Comparison of ENCODE assay signal across 8 mouse cellular contexts in genomic region chr10:128817033-128817432, GRCm38 (mm10). TPM values are rescaled to one million over a fixed set of nuclear protein-coding genes. Genes with fewer than 3 reads are reported as not detected.
DNase-seq lines count a peak whose midpoint lies in the region; ATAC-seq and TF ChIP-seq lines count a peak whose summit lies in the region.

TSS of gene Sarnp (plus strand) at chr10:128817333.

- no peaks in the 10 kb centered on the region for H3K4me1 ChIP-seq in testis, adult 2 months (ENCODE audit: control insufficient read depth, insufficient read depth, low read length)
- H3K4me1 ChIP-seq in forebrain, embryonic 11.5 days (replicated peaks; ENCODE audit: control insufficient read depth, insufficient read depth, low read length) = no peaks in the 10 kb centered on the region
- peaks cover 4% of the 10 kb centered on the region; the same call in 1 of the 2 replicates for H3K4me1 ChIP-seq in limb, embryonic 14.5 days (ENCODE audit: control insufficient read depth, insufficient read depth, low read length)
- H3K4me1 ChIP-seq in stomach, embryonic 16.5 days (ENCODE audit: control insufficient read depth, insufficient read depth, low read length) = peaks cover 4% of the 10 kb centered on the region; the same call in 1 of the 2 replicates

- no peak for TF ChIP-seq CTCF in testis, adult 2 months (IDR thresholded peaks at IDR 0.05; ENCODE audit: control insufficient read depth, insufficient read depth, insufficient replicate concordance, low read depth, low read length)

- no peak within 1 kb of the TSS for H3K9ac ChIP-seq in forebrain, embryonic 11.5 days (ENCODE audit: low read length)
- no peak within 1 kb of the TSS for H3K9ac ChIP-seq in limb, embryonic 14.5 days (ENCODE audit: low read depth, low read length, severe bottlenecking)
- H3K9ac ChIP-seq in stomach, embryonic 16.5 days (ENCODE audit: low read length) = no peak within 1 kb of the TSS

- ATAC-seq in forebrain, embryonic 11.5 days (replicated peaks; ENCODE audit: low FRiP score) = no peak
- ATAC-seq in limb, embryonic 14.5 days (ENCODE audit: low FRiP score, low read depth) = no peak
- ATAC-seq in stomach, embryonic 16.5 days (ENCODE audit: insufficient read depth, low FRiP score) = no peak

- no peaks in the 10 kb centered on the region for H3K27me3 ChIP-seq in testis, adult 2 months (ENCODE audit: control insufficient read depth, insufficient read depth, low read length)
- H3K27me3 ChIP-seq in forebrain, embryonic 11.5 days (ENCODE audit: control insufficient read depth, insufficient read depth, low read length) = no peaks in the 10 kb centered on the region
- no peaks in the 10 kb centered on the region for H3K27me3 ChIP-seq in limb, embryonic 14.5 days (ENCODE audit: control insufficient read depth, insufficient read depth, low read length)
- no peaks in the 10 kb centered on the region for H3K27me3 ChIP-seq in stomach, embryonic 16.5 days (ENCODE audit: control insufficient read depth, insufficient read depth, low read length)

- H3K4me3 ChIP-seq in testis, adult 2 months (ENCODE audit: control insufficient read depth, low read depth, low read length) = no peak within 1 kb of the TSS
- H3K4me3 ChIP-seq in forebrain, embryonic 11.5 days (ENCODE audit: low read depth, low read length) = no peak within 1 kb of the TSS
- no peak within 1 kb of the TSS for H3K4me3 ChIP-seq in limb, embryonic 14.5 days (replicated peaks; ENCODE audit: low read length)
- no peak within 1 kb of the TSS for H3K4me3 ChIP-seq in stomach, embryonic 16.5 days (replicated peaks; ENCODE audit: low read length)

- TF ChIP-seq POLR2A in testis, adult 2 months (IDR thresholded peaks at IDR 0.05; ENCODE audit: control insufficient read depth, low read depth, low read length) = no peak
- TF ChIP-seq POLR2A in limb, embryonic 14.5 days (IDR thresholded peaks at IDR 0.05; ENCODE audit: borderline replicate concordance, extremely low read depth, insufficient read depth, insufficient read length) = no peak

- peaks cover 5% of the 10 kb centered on the region for H3K36me3 ChIP-seq in testis, adult 2 months (ENCODE audit: control insufficient read depth, insufficient read depth, low read length)
- H3K36me3 ChIP-seq in forebrain, embryonic 11.5 days (ENCODE audit: control insufficient read depth, insufficient read depth, low read length) = peaks cover 17% of the 10 kb centered on the region; the same call in 1 of the 2 replicates
- H3K36me3 ChIP-seq in limb, embryonic 14.5 days (ENCODE audit: control insufficient read depth, insufficient read depth, low read length) = peaks cover 71% of the 10 kb centered on the region
- H3K36me3 ChIP-seq in stomach, embryonic 16.5 days (ENCODE audit: control insufficient read depth, insufficient read depth, low read length) = peaks cover 18% of the 10 kb centered on the region

- no peak for DNase-seq in testis, postnatal 14 days (ENCODE audit: low spot score)
- DNase-seq in forebrain, embryonic 11.5 days (ENCODE audit: low spot score) = no peak
- DNase-seq in heart, postnatal 36 days = no peak
- no peak for DNase-seq in limb, embryonic 14.5 days (ENCODE audit: low spot score)
- no peak for DNase-seq in thymus, postnatal 14 days
- no peak for DNase-seq in frontal cortex, postnatal 36 days (ENCODE audit: low spot score in 2 of 2)

- no peaks in the 10 kb centered on the region for H3K9me3 ChIP-seq in forebrain, embryonic 11.5 days (ENCODE audit: control insufficient read depth, low read length)
- H3K9me3 ChIP-seq in limb, embryonic 14.5 days (ENCODE audit: control insufficient read depth, low read length) = no peaks in the 10 kb centered on the region
- H3K9me3 ChIP-seq in stomach, embryonic 16.5 days (replicated peaks; ENCODE audit: control insufficient read depth, low read length) = no peaks in the 10 kb centered on the region

- H3K27ac ChIP-seq in testis, adult 2 months (ENCODE audit: control insufficient read depth, insufficient read depth, low read depth, low read length) = no peak within 1 kb of the TSS
- no peak within 1 kb of the TSS for H3K27ac ChIP-seq in forebrain, embryonic 11.5 days (ENCODE audit: low read depth, low read length)
- no peak within 1 kb of the TSS for H3K27ac ChIP-seq in limb, embryonic 14.5 days (replicated peaks; ENCODE audit: low read depth, low read length)
- H3K27ac ChIP-seq in stomach, embryonic 16.5 days (ENCODE audit: low read length) = no peak within 1 kb of the TSS

- intact Hi-C loops in heart, postnatal 36 days (cut with DNase I) = no loop called here

- H3K4me2 ChIP-seq in forebrain, embryonic 11.5 days (ENCODE audit: low read depth, low read length, severe bottlenecking) = no peak within 1 kb of the TSS
- H3K4me2 ChIP-seq in limb, embryonic 14.5 days (replicated peaks; ENCODE audit: low read depth, low read length, severe bottlenecking) = no peak within 1 kb of the TSS
- H3K4me2 ChIP-seq in stomach, embryonic 16.5 days (ENCODE audit: low read depth, low read length) = no peak within 1 kb of the TSS

- WGBS in forebrain, embryonic 11.5 days = 95% methylated on average over 13 of the region's 13 CpGs
- 91% methylated on average over 13 of the region's 13 CpGs for WGBS in limb, embryonic 14.5 days
- WGBS in stomach, embryonic 16.5 days = 90% methylated on average over 13 of the region's 13 CpGs

RNA-seq across cellular contexts. Expression of gene Sarnp, which starts in this region (rescaled TPM):
- polyA plus RNA-seq in testis, adult 2 months (2012; rRNA removed) = 11.0 and 13.2 TPM in 2 replicates
- 263 and 284 TPM in 2 replicates for polyA plus RNA-seq in forebrain, embryonic 11.5 days (2014; fragmentation: Nextera tagmentation; extraction: Ambion mirVana)
- 10 to 100 TPM; 38.0 to 39.1 TPM for total RNA-seq in heart, postnatal 36 days (2021)
- 68.2 and 122 TPM in 2 replicates for polyA plus RNA-seq in limb, embryonic 14.5 days (2012; rRNA removed)
- polyA plus RNA-seq in limb, embryonic 14.5 days (2014; fragmentation: Nextera tagmentation; extraction: Ambion mirVana) = 200 TPM in 2 replicates
- polyA plus RNA-seq in stomach, embryonic 16.5 days (2015; fragmentation: Nextera tagmentation; extraction: Ambion mirVana) = 161 and 184 TPM in 2 replicates
